ENCODE assay signal across 23 mouse cellular contexts in genomic region chr19:32884279-32884678, GRCm38 (mm10).
DNase-seq lines count a peak whose midpoint lies in the region; ATAC-seq and TF ChIP-seq lines count a peak whose summit lies in the region.
"Had no signal": no experiment of that assay in that cellular context is flagged by ENCODE, and none has a peak within 500 bp of the region (broad histone marks: within the 10 kb centered on the region; RNA-seq: fewer than 3 reads in every experiment).

No protein-coding gene starts in this region.

- H3K4me1 ChIP-seq in heart, adult 2 months (ENCODE audit: control insufficient read depth, insufficient read depth, low read length) = peaks cover 2% of the 10 kb centered on the region
- H3K4me1 ChIP-seq in limb, embryonic 14.5 days (ENCODE audit: control insufficient read depth, insufficient read depth, low read length) = peaks cover 42% of the 10 kb centered on the region

- no peak overlapping the region for H3K9ac ChIP-seq in heart, adult 2 months (ENCODE audit: low read depth, low read length)
- no peak overlapping the region for H3K9ac ChIP-seq in limb, embryonic 14.5 days (ENCODE audit: low read depth, low read length, severe bottlenecking)
- H3K9ac ChIP-seq: hindbrain, embryonic 14.5 days; liver, postnatal 0 days had no signal

- no peak for TF ChIP-seq CTCF in heart, adult 2 months (IDR thresholded peaks at IDR 0.05)

- H3K27me3 ChIP-seq in heart, adult 2 months (ENCODE audit: control insufficient read depth, insufficient read depth, low read length) = no peaks in the 10 kb centered on the region
- no peaks in the 10 kb centered on the region for H3K27me3 ChIP-seq in limb, embryonic 14.5 days (ENCODE audit: control insufficient read depth, insufficient read depth, low read length)

- H3K36me3 ChIP-seq in heart, adult 2 months (ENCODE audit: control insufficient read depth, insufficient read depth, low read length) = no peaks in the 10 kb centered on the region
- no peaks in the 10 kb centered on the region for H3K36me3 ChIP-seq in limb, embryonic 14.5 days (ENCODE audit: control insufficient read depth, insufficient read depth, low read length)
- H3K36me3 ChIP-seq: forebrain, embryonic 10.5 days had no signal

- intact Hi-C loops in heart, adult 2 months (cut with DNase I) = no loop called here

- WGBS in heart, adult 2 months = 62% methylated on average over 3 of the region's 3 CpGs
- 43% methylated on average over 3 of the region's 3 CpGs for WGBS in limb, embryonic 14.5 days

- H3K27ac ChIP-seq in heart, adult 2 months = peak overlapping the region; percentile 47
- 0 out of 2 replicates have a peak overlapping the region, but pooled peaks have one; percentile 10 for H3K27ac ChIP-seq in limb, embryonic 14.5 days (replicated peaks; ENCODE audit: low read depth, low read length)
- H3K27ac ChIP-seq: forebrain, embryonic 10.5 days; hindbrain, embryonic 14.5 days; kidney, postnatal 0 days; stomach, postnatal 0 days had no signal

- no peak for TF ChIP-seq EP300 in heart, adult 2 months (IDR thresholded peaks at IDR 0.05; ENCODE audit: insufficient read depth, low read depth, low read length)

- ATAC-seq in limb, embryonic 14.5 days (ENCODE audit: low FRiP score, low read depth) = peak; percentile 55; the same call in 1 of the 2 replicates
- ATAC-seq: forebrain, embryonic 16.5 days; inflammation-experienced regulatory T-cells, adult 6 months; liver, postnatal 0 days had no signal

- no peak for DNase-seq in heart, adult 2 months
- no peak for DNase-seq in heart, adult 9 months (ENCODE audit: low spot score in 2 of 2)
- peak; percentile 30 for DNase-seq in lung, postnatal 10 days
- no peak for DNase-seq in lung, postnatal 14 days
- peak; percentile 13 for DNase-seq in limb, embryonic 14.5 days (ENCODE audit: low spot score)
- DNase-seq in thymus, postnatal 10 days (ENCODE audit: low spot score in 2 of 2) = no peak
- no peak for DNase-seq in cerebellum, adult 9-10 months
- DNase-seq: adrenal gland, adult 2 months; cerebellum, adult 18-20 months; cerebellum, postnatal 25 days; gastrocnemius, postnatal 14 days; heart, postnatal 4 days; kidney, adult 2 months; layer of hippocampus, adult 9-11 months; liver, postnatal 0 days had no signal

- H3K9me3 ChIP-seq in limb, embryonic 14.5 days (ENCODE audit: control insufficient read depth, low read length) = no peaks in the 10 kb centered on the region
- H3K9me3 ChIP-seq: forebrain, embryonic 10.5 days had no signal

- no peak overlapping the region for H3K4me3 ChIP-seq in heart, adult 2 months
- H3K4me3 ChIP-seq in limb, embryonic 14.5 days (replicated peaks; ENCODE audit: low read length) = no peak overlapping the region
- H3K4me3 ChIP-seq: forebrain, embryonic 10.5 days had no signal

- H3K79me2 ChIP-seq in heart, adult 2 months (replicated peaks; ENCODE audit: control insufficient read depth, insufficient read depth, low read length) = no peaks in the 10 kb centered on the region

- 0 out of 2 replicates have a peak overlapping the region, but pooled peaks have one; percentile 5 for H3K4me2 ChIP-seq in limb, embryonic 14.5 days (replicated peaks; ENCODE audit: low read depth, low read length, severe bottlenecking)
- H3K4me2 ChIP-seq: hindbrain, embryonic 14.5 days; liver, embryonic 11.5 days; midbrain, embryonic 11.5 days had no signal

- no peak for TF ChIP-seq POLR2A in heart, adult 2 months (IDR thresholded peaks at IDR 0.05; ENCODE audit: insufficient read depth, low read depth, low read length)
- TF ChIP-seq POLR2A in limb, embryonic 14.5 days (IDR thresholded peaks at IDR 0.05; ENCODE audit: borderline replicate concordance, extremely low read depth, insufficient read depth, insufficient read length) = no peak

Comparison
In these comparisons a context has a peak if more than half of its experiments do, and no peak if none do; other contexts are left out.
1. DNase-seq: peak in lung, postnatal 10 days (single experiment) and limb, embryonic 14.5 days (single experiment); none in heart, adult 2 months (0 of 2), heart, adult 9 months (0 of 2), lung, postnatal 14 days (single experiment), thymus, postnatal 10 days (0 of 2) and cerebellum, adult 9-10 months (single experiment).